Mouse (Mus musculus): ENCODE results near the gene Crybb1. TPM values are rescaled to one million over a fixed set of nuclear protein-coding genes. Genes with fewer than 3 reads are reported as not detected.

The Crybb1 gene
- total RNA-seq, 2 experiments from 2014 or later, result not detected

DNA sequence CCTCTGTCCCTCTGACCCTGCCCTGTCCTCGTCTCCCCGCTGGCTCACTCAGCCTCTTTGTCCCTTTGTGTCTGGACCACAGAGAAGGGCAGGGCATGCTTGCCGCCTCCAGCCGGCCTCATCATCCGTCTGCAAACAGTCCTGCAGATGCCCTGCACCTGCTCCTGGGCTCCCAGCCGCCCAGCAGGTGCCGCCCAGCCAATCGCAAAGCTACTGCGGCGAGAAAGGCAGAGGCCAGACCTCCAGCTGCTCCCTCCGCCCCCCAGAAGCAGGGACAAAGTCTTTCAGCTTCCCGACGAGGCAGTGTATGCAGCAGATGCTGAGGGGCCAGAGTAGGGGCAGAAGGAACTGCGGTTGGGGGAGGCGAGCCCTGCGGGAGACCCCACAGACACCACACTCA is 18.2 kb upstream of the Crybb1 start:
- ATAC-seq (replicated peaks; ENCODE audit: poor library complexity), result no peak

DNA sequence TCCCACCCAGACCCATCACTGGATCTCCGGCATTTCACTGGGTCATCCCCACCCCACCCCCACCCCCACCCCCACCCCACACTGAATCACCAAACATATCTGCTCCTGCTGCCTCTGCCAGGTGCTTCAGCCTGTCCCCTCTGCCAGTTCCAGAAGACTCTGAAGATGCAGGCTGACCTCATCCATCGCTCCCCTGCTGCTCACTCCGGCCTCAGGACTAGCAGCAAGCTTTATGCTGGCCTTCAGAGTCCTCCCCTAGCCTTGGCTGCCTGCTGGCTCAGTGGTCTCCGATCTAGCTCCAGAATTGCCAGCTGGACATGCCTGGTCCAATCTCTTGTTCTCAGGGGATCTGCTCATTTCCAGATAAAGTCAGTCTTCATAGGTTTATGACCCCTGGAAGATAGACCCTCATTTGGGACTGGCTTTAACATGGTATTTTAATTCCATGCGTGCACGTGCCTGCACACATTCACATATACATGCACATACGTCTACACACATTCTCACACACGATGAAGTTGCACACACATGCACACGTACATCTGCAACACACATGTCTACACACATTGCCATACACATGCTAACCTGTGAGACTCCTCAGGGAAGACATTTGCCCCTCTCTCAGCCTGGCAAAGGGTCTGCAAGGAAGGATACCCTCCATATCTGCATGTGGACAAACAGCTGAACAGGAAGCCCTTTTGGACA is 17.6 kb upstream of the Crybb1 start:
- ATAC-seq (replicated peaks; ENCODE audit: poor library complexity), result no peak

DNA sequence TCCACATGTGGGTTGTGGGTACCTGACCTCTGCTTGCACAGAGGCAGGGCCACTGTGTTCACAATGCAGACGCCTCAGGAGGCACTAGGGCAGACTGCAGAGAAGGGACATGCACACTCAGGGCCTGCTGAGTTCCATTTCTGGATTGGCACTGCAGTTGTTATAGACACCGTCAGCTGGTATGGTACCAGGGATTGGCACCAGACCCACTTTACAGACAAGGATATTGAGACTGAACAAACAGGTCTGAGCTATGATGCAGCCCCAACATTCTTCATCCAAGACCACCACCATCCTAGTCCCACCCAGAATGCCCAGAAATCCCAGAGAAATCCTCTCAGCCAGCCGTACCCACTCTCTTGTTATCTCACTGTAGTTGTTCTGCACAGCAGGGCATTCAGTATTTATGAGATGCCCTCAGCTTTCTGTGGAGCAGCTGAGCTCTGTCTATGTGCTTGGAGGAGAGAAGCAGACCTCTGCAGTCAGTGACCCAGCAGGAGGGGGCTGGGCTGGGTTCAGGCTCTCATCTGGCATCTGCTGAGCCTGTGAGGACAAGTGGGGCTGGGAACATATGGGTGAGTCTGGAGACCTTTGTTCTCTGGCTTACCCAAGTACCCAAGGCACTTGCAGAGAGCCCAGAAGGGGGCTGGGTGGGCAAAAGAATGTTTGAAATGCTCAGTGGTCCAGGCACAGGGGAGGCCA is 16.7 kb upstream of the Crybb1 start:
- no peak for ATAC-seq (replicated peaks; ENCODE audit: poor library complexity)

DNA sequence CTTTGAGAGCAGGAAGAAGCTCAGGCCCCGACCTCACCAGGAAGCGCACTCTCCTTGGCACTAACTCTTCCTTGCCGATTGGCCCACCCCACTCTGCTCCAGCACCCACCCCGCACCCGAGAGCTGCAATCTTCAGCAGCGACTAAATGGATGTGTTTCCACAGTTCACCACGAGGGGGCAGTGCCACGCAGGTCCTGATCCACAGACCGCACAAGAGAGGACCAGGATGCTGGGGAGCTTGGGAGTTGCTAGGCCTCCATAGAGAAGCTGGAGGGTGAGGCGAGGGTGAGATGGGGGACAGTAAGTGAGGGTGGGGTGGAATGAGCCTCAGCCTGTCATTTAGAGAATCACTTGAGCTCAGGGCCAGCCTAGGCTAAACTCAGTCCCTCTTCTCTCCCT is 14.9 kb upstream of the Crybb1 start:
- ATAC-seq (replicated peaks; ENCODE audit: poor library complexity), result peak; percentile 68

DNA sequence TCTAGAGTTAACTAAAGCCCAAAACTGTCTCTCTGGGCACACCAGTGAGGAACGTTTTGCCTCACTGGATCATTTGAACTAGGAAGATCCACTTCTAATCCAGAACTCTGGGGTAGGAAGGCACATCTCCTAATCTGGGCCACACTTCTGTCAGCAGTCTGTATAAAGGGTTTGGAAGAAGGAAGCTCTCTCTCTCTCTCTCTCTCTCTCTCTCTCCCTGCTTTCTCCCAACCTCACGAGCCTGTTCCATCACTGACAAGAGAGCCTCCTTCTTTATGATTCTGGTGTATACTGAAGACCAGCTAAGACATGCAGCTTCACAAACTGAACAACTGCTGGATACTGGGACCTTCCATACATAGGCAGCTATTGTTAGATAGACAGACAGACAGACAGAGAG is 13.8 kb upstream of the Crybb1 start:
- no peak for ATAC-seq (replicated peaks; ENCODE audit: poor library complexity)

DNA sequence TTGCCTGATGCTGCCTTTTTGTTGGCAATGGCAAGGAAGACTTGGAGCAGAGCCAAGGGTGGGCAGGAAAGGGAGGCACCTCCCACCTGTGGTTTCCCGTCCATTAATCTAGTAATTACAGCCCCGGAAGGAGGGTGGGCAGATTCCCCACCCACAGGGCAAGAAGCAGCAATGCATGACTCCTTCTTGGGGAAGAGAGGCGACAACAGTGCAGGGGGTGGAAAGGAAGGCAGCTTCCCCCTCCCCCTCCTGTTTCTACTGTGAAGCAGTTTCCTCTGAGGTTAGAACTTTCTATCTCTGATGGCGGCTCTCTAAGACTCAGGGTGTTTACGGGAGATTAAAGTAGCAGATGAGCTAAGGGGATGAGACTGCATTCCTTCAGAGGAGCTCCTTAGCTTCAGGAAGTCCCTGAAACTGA is 13.2 kb upstream of the Crybb1 start:
- peak; percentile 78 for ATAC-seq (replicated peaks; ENCODE audit: poor library complexity)

DNA sequence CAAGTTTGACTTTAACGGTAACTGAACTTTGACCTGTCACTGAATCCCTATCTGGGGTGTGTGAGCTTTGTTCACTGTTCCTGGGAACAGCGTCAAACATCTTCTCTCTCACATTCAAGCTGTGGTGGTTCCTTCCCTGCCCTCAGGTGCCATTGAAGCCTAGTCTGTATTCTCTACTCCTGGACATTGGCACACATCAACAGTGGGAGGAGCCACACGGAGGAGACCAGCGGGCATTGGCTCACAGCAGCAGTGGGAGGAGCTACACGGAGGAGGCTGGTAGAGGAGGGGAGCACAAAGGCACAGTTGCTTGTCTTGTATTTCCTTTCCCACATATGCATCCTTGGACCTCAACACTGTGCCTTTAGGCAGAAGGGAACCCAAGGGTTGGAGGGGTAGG is 12.6 kb upstream of the Crybb1 start:
- ATAC-seq (replicated peaks; ENCODE audit: poor library complexity), result no peak

DNA sequence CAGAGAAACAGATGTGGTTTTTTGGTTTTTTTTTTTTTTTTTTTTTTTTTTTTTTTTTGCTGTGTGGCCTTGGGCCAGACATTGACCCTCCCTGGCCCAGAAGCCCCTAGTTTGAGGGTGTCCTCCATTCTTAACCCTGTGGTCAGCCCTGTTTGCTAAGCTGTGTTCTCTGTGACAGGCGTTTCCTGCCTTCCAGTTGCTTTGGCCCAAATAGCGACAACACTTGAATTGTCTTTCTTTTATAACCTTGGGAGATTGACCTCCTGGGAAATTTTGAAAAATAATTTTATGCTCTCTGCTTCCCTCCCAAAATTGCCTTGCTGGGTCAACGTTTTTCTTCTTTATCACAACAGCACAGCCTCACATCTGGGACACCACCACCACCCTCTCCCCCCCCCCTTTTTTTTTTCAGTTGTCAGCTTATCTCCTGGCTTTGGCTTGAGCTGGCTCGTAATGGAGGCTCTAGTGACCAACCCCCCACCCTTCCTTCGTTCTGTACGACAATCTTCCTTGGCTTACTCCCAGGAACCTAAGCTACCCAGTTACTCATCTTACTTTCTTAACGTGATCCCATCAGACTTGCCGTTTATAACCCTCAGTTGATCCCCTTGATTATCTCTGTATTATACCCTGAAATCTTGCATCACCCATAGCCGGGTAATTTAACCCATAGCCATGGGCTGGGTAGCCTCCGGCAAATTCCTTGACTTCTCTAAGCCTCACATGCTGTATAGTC is 11.9 kb upstream of the Crybb1 start:
- peak; percentile 45 for ATAC-seq (replicated peaks; ENCODE audit: poor library complexity)

DNA sequence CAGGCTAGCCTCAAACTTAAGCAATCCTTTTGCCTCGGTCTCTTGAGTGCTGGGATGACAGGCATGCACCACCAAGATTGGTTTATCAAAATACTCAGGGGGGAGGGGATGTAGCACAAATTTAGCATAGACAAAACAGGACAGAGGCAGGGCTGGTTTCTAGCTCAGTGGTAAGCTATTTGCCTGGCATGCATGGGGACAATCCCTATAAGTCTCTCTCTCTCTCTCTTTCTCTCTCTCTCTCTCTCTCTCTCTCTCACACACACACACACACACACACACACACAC is 11.4 kb upstream of the Crybb1 start:
- no peak for ATAC-seq (replicated peaks; ENCODE audit: poor library complexity)

DNA sequence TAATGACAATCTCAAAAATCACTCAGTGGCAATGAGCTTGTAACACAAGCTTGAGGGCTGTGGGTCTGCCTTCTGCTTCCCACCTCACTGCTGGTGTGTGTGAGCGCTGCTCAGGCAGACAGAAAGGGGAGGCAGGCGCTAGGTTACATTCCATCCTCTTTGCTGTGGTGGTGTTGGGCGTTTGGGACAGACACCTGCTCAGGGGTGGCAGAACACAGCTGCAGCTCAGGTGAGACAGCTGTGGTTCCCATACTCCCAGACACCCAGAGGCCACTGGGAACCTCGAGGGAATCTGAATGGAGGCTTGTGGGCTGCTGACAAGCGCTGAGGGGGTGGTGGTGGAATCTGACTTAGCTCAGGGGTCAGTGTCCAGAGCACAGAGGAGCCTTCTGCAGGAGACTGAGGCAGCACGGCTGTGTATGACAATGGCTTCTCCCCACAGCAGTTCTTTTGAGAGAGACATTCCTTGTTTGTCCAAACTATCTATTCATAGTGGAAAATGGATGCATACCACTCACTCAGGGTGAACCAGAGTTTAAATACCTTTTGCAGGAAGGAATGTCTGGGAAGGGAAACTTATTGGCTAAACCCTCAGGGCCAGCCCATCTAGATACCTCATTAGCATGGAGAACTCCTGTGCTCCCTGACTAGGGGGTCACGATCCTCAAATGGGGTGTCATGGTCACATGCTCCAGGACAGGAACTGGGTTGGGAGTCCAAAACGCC is 10.6 kb upstream of the Crybb1 start:
- ATAC-seq (replicated peaks; ENCODE audit: poor library complexity), result no peak

DNA sequence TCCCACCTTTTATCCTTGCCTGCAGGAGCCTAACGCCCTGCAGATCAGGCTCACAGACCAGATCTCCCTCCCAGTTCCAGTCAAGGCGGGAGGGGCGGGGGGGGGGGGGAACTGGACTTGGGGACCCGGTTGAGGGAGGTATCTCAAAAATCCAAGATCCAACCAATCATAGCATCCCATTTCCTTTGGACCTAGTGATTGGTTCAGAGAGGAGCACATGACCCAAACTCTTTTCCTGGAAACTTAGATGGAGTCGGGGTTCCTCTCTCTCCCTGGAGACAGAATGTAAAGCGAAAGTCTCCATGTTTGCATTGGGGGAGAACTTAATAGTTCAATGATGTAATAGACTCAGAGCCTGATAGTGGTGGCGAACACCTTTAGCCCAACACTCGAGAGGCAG is 8.2 kb upstream of the Crybb1 start:
- ATAC-seq (replicated peaks; ENCODE audit: poor library complexity), result no peak

DNA sequence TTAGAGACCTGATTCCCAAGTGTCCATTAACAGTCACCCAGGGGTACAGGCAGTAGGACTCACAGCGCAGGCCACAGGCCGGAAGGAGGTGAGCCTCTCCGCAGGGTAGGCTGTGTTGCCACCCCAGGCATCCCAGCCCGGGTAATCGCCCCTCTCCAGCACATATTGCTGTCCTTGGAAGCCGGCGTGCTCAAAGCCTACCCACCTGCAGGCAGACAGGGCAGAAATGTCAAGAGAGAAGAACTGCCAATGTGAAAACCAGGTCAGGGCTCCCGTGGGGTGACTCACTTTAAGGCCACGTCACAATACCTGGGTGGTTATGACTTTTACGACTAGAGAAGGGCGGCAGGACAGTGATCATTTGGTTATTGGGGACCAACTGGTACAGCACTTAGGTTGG is 6.5 kb upstream of the Crybb1 start:
- ATAC-seq (replicated peaks; ENCODE audit: poor library complexity), result no peak

DNA sequence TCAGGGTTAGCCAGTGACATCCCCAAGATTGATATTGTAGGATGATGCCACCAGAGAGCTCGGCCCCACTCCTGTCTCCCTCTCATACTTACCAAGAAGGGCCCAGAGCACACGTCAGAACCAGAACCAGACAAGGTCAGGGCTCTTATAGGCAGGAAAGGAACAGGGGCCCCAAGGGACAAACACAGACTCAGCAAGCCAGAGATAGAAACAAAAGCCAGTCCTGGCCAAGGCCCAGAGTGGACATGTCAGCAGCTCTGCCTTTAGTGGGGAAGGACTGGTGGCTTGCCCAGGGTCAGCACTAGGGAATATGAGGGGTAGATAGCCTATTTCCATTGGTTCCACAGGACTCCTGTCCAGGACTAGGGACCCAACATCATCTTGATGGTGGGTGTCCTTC is 3.2 kb upstream of the Crybb1 start, which contains the start of gene Cryba4:
Cryba4 (minus strand) TSS at position 119 of the 400 bp plus-strand sequence.
- ATAC-seq (replicated peaks; ENCODE audit: poor library complexity), result no peak

DNA sequence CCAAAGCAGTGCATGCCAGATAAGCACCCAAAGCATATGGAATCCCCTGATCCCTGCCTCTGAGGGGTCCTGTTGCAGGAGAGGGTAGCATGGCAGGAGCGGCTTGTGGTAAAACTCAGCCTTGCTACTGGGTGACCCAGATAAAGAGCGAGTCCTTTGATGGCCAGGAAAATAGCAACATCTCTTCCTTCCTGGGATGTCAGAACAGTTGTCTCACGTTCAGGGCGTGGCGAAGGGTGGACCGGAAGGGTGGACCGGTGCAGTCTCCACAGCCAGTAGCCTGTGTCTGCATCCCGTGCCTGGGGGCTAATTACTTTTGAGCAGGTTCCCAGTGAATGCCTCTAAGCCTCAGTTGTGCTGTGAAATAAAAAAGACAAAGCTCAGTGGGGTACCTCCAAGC is 2.4 kb upstream of the Crybb1 start:
- peak; percentile 74 for ATAC-seq (replicated peaks; ENCODE audit: poor library complexity)

DNA sequence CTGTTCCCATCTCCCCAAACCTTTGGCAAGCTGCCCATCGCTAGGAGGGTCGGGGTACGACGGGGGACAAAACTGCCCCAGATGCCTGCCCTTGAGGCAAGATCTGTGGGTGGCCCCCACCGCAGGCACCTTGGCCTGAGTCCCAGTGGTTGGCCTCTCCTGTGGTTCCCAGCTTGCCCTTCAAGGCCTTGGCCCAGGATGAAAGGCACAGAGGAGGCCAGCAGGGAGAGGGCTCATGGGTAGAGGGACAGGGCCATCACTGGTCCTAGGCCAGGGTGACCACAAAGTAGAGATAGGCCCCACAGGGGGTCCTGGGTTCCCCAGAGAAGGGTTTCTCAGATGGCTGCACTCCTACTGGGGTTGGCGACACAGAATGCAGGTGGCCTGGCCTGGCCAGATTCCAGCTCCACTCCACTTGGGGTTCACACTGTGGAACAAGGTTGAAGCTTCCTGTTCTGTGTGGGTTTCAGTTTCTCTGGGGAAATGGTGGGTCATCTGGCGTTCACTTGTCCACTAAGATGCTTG is 1.3 kb upstream of the Crybb1 start:
- peak; percentile 43 for ATAC-seq (replicated peaks; ENCODE audit: poor library complexity)

DNA sequence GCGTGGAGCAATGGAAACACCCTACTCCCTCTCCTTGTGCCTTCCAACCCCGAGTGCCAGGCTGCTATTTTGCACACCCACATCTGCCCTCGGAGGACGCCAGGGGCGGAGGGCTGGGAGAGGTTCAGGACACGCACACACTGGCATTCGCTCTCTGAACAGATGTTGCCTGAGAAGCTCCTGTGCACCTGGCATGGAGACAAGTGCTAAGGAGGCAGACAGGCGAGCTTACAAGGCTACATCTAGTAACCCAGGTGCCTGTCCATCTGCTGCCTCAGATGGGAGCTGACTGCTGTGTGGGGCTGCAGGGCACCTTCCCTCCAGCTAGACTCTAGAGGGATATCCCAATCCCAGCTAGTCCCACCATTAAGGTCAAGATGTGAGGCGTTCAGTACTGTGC is 842 bp downstream of the Crybb1 start:
- no peak for ATAC-seq (replicated peaks; ENCODE audit: poor library complexity)

DNA sequence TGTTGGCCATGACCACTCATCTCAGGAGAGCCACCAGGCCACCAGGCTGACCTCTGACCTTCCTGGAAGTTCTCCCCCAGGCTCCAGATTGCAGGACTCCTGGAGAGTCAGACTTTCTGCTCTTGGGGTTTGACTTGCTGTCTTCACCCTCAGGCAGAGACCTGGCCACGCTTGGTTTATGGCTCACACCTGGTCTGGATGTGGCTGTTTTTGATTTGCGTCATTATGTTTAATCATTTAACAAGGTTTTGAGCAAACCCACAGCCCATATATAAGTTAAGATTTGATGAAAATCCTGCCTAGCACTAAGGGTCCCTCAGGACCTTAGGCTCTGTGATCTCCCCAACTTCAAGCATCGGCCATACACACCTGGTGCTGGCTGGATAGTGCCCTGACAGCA is 2.3 kb downstream of the Crybb1 start:
- no peak for ATAC-seq (replicated peaks; ENCODE audit: poor library complexity)

DNA sequence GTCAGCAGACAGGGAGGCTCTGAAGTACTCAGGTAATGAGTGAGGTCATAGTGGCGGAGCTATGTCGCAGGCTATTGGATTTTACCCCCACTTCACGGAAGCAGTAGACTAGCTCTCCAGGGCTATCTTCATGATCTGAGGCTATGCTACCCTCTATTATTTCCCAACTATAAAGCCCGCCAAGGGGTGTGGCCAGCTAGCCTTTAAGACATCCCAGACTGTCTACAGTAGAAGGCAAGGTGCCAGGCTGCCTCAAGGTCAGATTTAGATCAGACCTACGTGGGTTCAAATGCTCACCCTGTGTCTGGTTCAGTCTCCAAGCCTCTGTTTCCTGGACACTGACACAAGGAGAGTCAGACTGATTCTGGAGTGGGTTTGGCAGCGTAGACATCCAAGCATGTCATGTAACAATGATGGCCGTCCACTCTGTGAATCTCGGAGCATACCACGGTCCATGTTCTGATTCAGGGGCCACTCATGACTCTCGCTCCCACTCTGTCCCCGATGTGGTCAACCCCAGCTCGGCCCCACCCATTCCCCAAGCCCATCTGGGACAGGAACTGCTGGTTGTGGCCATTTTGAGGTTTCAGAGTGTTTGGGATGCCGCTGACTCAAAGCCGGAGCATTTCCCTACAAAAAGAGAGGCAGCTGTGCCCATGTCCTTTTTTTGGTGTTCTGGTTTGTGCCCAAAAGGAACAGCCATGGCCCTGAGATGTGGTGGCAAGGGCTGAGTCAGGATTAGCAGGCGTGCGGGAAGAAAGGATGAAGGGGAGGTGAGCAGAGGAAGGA is 4.4 kb downstream of the Crybb1 start:
- peak; percentile 46 for ATAC-seq (replicated peaks; ENCODE audit: poor library complexity)

DNA sequence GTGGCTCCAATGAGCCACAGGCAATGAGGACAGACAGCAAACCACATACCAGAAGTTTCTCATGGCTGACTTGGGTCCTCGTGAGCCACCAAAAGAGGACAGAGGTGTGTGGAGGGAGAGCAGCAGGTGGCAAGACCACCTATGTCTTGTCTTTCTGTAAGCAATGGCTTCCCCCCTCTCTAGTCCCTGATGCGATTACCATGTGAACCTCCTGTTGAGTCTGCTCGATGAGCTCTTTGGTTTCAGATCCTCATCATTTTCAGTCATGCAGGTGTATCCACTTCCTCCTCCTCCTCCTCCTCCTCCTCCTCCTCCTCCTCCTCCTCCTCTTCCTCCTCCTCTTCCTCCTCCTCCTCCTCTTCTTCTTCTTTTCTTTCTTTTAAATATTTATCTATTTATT is 5.2 kb downstream of the Crybb1 start:
- no peak for ATAC-seq (replicated peaks; ENCODE audit: poor library complexity)

DNA sequence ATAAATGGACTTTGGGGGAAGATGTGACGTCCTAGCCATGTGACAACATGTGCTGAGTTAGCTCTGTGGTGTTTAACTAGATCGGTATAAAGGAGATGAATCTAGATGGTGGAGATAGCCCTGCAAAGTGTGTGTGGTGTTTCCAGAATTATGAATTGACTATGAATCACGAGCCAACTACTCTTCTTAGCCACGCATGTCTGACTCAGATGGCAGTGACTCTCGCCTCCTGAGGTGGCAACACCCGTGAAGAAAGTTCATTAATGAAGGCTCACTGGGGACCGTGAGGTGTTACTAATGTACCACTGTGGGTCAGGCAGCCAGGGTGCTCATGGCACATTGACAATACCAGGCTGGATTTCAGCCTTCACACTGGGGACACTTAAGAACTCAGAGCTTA is 8.5 kb downstream of the Crybb1 start:
- no peak for ATAC-seq (replicated peaks; ENCODE audit: poor library complexity)

DNA sequence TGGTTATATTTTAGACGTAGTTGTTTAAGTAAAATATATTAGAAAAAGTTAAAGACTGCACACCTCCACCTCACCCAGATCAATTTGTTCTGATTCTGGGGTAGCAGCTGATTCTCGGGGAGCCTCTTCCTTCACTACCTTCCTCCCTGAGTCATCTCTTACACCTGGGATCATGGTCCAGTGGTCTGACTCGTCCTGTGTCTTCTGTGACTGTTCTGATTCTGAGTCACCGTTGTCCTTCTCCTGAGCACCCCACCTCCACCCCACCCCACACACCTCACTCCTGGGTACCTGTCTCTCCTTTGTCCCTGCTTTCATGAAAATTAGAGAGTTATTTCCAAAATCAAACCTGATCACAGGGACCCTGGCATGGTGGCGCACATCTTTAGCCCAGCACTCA is 9.5 kb downstream of the Crybb1 start:
- ATAC-seq (replicated peaks; ENCODE audit: poor library complexity), result no peak

Data from megakaryocyte progenitor cell, adult 5-6 weeks (primary cell).